Mouse (Mus musculus) kidney, adult 2 months (tissue): ENCODE results near the gene Cd27.
"Not testable (repeated sequence)": the region's sequence is repeated elsewhere in the genome, so short reads cannot be mapped to it uniquely, and the experiment has no call there.

Experiments used
- CTCF ChIP-seq: fragments of 200-500 bp; conservative IDR thresholded peaks from 2 replicates; pipeline ENCODE4 v1.5.1; 2011; ENCODE audit warnings: low read depth, mild to moderate bottlenecking, control low read depth, low read length, moderate library complexity, mixed read lengths; ENCODE audit not compliant: insufficient read depth, insufficient read length
- POLR2A ChIP-seq: fragments of 200-500 bp; IDR thresholded peaks from one replicate; pipeline ENCODE4 v1.6.1; 2011; ENCODE audit warnings: low read depth, low read length, control low read depth

- not testable (repeated sequence) for TF ChIP-seq CTCF, POLR2A
Measured at GRCm38 (mm10) chr6:125266600-125266999, 29.8 kb upstream of the Cd27 start.
